Mouse (Mus musculus) kidney, adult 11 months (tissue): ENCODE measurements at regions not wholly inside any gene's neighbourhood (a gene's known extent, or its start where the extent isn't known, plus 50 kb on each side); places are given as distances from the start of the nearest gene placed in this dataset.

ENCODE experiments used
- DNase-seq: peaks from one replicate; pipeline ENCODE4 v3.0.0; 2022

- no peak for DNase-seq
Observed at GRCm38 (mm10) chr7:117859419-117859818, 256.6 kb downstream of the Rps15a start.

DNA sequence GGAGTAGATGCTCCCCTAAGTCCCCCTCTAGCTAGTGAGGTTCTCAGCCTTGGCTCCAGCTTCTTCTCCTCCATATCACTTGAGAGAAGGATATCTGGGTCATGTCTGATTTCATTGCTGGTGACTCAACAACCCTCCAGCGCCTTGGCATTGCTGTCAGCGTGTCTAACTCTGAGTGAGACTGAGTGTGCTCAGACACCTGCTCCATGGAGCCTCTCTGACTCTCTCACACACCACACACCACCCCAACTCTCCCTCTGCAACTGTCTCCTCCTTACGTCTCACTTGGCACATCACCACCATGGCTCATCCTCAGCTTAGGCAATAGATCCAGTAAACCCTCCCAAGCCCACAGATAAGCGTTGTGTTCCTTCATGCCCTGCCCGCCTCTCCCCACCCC lies 260.0 kb downstream of the Rps15a start:
- DNase-seq: no peak

DNA sequence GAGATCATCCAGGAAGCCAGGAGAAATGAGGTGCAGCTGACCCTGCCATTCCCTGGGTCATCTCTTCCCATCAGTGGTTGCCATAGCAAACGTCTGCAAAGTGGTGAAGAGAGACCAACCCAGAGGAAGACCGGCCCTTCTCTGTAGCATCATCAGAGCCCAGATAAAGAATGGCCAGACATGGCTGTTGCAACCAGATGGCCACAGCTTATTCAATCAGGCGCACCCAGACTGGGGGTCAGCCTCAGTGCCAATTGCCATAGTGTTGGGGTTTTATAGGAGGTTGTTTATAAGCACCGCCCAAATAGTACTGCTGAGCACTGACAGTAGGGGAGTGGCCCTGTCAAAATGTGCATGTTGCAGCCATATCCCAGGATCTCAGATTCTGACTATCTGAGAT lies 262.3 kb downstream of the Rps15a start:
- DNase-seq: no peak

DNA sequence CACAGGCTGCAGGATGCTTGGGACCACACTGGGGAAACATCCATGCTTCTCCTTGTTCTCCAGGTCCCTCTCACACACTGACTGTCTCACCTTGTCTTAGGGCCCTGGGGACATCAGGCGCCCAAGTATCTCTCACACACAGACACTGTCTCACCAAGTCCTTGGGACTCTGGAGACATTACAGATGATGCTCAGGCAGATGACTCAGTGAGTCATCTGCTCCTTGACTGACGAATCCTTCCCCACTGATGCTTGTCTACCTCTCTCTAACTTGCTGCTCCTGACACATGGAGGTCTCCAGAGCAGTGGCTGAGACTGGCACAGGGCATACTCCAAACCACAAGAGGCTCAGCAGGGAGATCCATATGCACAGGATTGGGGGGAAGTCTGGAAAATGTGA lies 263.1 kb downstream of the Rps15a start:
- no peak for DNase-seq

- no peak for DNase-seq
Observed at GRCm38 (mm10) chr7:117850822-117851221, 265.2 kb downstream of the Rps15a start.

DNA sequence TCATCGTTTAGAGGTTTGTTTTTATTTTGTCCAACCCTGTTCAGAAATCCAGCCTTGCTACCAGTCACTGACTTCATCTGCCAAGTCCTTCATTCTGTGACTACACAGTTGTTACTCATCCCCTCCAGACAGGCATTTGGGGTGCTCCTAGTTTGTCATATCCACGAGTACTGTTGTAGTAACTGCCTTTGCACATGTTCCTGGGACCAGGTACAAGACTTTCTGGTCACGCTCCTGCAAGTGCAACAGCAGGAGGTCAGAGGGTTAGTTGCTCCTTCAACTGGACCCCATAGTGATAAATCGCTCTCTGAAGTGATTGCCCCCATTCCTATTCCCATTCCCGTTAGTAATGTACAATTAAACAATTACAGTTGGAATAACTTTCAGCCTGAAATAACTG lies 269.9 kb downstream of the Rps15a start:
- DNase-seq: no peak

DNA sequence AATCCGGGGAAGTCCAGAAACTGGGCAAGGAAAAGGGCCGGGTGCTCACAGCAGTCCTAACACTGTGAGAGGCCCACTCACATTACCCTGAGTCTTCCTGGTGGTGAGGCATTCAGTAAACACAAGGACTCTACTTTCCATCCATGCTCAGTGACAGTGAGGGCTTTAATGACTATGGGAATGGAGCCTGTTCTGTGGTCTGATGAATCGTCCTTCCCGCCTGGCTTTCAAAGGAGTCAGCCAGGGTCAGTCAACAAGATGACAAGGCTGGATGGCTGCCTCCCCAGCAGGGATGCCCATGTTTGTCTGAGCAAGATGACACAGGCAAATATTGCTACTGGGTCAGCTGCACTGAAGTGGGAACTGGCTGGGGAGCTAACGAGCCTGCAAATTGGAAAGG lies 273.2 kb downstream of the Rps15a start:
- DNase-seq: no peak

DNA sequence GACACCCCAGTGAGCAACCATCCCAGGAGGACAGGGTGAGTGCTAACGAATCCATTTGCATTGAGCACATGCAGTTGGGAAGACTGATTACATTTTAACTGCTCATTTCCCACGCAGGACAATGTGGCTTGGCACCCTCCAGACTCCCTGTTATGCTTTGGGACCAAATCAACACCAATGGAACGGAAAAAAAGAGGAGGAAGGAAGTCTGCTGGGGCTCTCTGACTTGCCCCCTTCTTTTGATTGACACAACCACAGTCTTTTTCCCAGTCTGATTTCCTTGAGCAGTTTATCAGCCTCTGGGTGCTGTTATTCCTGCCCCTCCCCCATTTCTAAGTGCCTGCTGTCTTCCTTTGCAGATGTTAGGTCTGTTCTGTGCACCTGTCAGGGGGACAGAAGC lies 321.0 kb downstream of the Rps15a start:
- DNase-seq: no peak

DNA sequence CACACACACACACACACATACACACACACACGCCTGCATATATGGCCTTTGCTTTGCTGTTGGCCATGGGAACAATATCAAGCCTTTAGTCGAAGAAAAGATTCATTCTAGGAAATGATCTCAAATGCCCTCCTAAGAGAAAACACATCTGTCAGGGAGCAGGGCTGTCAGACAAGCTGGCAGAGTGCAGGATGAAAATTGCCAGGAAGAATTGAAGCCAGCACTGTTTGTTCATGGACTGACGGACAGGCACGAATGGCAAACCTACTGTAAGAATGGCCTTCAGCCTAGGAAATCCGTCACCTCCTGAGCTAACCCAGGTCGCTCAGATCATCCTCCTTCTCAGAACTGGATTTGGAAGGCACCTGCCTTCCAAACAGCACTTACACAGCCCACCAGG lies 322.0 kb downstream of the Rps15a start:
- no peak for DNase-seq

DNA sequence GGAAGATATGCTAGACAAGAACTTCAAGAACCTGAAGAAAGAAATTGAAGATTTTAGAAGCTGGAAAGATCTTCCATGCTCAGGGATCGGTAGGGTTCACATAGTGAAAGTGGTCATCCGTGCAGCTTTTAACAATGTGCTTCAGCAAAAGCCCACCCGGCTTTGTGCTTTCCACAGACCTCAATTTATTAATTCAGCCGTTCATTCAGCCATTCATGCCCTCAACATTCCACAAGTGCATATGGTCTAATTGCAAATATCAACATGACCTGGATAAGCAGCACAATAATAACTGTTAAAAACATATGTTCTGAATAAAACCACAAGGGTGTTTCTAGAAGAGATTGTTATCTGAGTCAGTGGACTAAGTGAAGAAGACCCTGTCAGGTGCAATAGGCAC lies 323.5 kb downstream of the Rps15a start:
- DNase-seq: no peak

GRCm38 (mm10) chr7:117778996-117779395 lies 337.0 kb downstream of the Rps15a start:
- DNase-seq: no peak

DNA sequence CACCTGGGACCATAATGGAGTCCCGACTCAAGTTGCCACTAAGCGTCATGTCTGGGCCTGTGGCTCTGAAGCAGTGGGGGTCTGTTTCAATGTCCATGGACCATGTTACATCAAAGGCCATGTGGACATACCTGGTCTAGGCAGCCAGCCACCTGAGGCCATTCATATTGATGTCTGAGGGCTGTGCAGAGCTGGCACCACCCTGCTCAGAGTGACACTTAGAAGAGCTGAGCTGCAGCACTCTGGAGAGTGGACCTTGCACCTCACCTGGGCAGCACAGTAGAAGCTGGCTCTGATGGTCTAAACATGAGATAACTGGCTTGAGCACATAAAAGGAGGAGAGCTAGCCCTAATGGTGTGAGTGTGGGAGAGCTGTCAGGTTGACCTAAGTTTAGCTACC lies 338.1 kb downstream of the Rps15a start:
- DNase-seq: no peak

- no peak for DNase-seq
Observed at GRCm38 (mm10) chr7:117771836-117772235, 344.2 kb downstream of the Rps15a start.

DNA sequence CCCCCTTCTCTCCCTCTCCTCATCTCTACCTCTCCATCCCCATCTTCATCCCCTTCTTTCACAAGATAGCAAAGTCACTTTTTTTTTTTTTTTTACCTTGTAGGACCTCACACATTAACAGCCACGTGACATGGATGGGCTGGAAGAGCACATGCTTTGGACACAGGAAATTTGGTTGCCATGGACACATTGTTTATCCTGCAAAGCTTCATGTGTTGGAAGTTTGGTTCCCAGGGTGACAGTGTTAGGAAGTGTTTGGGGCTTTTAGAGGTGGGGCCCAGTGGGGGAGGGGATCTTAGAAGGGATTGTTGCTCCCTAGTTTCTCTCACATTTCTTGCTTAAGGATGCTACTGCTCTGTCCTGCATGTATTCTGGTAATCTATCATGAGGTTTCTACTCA lies 356.5 kb downstream of the Rps15a start:
- no peak for DNase-seq

DNA sequence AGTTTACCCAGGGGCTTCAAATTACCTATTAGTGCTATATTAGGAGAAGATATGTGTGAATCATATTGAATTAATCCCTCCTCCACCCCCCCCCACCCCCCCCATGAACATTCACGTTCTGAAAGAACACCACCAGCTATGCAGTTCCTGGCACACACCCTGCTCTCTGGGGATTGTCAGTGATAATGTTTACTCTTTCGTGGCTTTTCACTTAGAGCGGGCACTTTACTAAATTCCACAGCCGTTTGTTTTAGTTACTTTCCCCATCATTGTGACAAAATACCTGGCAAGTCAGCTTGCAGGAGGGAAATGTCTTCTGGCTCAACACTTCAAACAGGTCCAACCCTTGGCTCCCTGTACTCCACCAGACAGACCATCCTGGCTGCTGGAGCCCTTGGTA lies 359.0 kb downstream of the Rps15a start:
- DNase-seq: no peak

- DNase-seq: no peak
Observed at GRCm38 (mm10) chr7:117755830-117756229, 360.2 kb downstream of the Rps15a start.

DNA sequence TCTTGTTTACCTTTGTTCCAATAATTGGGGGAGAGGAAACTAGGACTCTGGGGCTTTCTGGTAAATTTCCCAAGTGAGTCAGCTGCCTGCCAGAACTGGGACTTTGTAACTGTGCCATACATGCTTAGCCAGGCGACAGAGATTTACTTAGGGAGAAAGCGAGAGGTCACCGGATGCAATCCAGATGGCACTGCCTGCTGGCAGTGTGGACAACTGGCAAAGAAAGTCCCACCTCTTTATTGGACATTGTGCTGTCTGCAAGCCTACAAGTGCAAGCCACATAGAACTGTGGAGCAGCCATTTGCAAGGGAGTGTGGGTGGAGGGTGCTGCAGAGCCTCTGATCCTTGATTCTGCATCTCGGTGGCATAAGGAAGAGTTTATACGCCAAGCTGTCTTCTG lies 362.7 kb downstream of the Rps15a start:
- DNase-seq: peak; percentile 5

DNA sequence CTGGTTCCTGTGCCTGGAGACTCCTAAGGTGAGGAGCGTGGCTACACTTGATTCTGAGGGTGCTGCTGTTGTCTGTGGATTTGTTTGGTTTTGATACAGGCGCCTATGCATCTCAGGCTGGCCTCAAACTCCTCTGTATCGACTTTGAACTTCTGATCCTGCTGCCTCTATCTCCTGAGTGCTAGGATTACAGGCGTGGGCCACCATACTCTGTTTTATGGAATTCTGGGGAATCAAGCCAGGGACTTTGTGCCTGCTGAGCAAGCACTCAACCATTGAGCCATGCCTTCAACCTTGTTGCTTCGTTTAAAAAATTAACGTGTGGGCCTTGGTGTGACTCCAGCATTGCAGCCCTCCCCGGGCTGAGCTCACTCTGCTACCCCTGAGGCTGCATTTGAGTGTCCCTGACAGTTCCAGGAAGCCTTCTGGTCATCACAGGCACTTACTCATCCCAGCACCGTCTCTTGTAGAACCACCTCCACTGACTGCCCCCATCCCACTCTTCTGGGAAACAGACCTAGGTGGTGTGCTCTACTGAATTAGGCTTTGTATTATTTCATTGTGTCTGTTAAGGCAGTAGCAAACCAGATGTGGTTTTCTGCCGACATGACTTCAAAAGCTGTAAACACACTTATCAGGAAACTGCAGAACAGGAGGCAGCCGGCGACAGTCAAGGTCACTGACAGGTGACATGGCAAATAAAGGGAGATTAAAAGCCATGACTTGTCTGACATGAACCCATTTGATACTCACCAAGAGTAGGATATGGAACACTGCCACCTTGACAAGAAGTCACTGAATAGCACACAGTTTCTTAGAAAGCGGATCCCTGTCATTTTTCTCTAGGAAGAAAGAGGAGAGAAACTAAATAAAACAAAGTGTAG lies 363.4 kb downstream of the Rps15a start:
- no peak for DNase-seq

DNA sequence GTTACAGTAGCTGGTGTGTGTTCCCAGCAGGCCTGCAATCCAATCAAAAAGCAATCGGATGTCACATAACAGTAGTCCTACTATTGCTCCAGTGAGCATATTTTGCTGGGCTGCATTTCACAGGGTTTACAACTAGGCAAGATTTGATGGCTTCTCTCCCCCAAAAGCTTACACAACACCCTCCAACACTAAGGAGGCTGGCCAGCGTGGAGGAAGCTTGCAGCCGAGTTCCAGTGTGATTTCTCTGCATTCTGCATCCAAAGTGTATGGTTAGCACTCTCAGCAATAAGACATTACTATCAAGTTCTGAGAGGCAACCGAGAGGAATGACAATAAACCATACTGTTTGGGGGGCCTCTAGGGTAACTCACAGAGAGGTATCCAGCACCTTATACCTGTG lies 367.2 kb downstream of the Xylt1 start:
- DNase-seq: no peak

DNA sequence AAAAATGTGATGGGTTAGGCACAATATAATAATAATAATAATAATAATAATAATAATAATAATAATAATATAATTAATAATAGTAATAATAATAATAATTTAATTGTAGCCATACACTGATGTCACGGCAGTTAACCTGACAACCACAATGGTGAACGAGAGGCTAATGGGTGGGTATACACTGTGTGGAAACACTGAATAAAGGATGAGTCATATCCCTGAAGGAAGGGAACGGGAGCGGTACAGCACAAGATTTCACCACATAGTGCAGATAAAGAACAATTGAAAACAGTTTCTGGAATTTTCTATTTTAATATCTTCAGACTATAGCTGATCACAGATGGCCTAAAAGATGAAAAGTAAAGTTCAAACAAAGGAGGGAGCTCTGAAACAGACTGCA lies 365.6 kb downstream of the Xylt1 start:
- DNase-seq: no peak

DNA sequence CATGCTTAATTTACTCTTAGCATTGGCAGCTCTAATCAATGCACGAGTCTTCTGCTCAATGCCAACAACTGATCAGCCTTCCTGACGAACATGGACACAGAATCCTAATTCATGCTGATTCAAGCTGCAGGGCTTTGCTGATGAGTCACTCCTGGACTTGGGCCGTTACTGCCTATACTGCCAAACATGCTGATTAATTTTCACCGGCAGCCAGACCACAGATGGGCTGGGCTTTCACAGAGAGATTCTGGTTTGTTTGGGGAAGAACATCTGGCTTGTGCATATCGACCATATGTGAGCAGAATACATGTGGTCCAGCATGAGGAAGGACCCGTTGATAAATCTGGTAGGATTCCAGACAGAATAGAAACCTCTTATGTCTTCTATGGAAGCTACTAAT lies 358.9 kb downstream of the Xylt1 start:
- DNase-seq: no peak

DNA sequence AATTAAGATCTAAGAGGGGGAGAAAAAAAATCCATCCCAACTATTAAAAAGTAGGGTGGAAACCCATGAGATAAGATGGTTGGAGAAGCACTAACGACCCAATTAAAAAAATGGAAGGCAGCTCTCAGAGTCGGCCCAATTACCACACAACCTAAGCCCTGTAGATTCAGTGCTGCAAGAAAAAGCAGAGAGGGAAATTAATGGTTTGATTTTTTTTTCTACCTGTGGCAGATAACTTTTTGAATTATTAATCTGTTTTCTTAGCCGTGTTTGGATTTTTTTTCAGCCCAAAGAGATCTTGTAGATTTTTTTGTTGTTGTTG lies 354.9 kb downstream of the Xylt1 start:
- no peak for DNase-seq

DNA sequence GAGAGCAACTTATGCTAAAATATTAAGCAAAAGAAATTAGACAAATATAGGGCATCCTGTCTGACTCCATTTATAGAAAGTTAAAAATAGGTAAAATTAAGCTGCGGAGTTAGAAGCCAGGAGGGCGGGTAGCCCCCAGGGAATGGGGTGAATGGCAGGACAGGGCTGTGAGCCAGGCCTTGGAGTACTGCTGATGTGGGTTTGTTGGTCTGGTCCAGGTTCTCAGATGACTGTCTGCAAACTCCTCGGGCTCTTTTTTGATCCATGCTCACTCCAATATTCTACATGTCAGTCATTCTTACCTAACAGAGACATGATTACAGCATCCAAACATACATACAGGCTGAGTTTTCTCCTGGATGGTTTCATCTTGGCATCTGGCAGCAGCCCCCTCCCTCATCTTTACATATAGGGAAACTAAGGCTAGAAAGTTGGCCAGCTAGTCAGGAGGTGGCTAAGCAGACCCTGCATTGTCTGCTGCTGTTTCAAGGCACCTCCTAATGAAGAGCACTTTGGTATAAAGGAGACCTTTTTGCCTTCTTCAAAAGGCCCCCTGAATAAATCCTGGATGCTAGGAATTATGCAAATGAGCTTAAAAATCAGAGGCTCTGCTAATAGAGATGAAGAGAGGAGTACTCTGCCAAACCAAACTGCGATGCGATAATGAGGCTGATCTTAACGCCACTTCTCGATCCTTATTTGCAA lies 354.4 kb downstream of the Xylt1 start:
- DNase-seq: no peak

DNA sequence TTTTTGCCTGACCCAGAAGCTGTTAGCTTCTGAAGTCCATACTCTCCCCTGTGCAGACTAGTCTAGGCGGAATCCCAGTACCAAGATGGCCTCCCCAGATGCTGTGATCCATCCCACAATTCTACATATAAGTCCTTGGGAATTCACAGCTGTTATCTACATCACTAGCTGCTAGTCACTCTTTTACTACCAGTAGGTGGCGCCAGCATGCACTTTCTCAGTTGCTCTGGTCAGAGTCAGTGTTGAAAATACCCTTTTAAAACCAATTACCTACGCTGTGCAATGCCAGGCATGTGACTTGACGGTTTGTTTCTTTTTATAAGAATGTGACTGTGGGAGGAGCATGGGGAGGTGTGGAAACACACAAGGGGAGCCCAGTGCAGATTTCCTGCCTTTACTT lies 348.3 kb downstream of the Xylt1 start:
- no peak for DNase-seq
